Mouse (Mus musculus) hindbrain, postnatal 0 days (tissue): ENCODE measurements around the gene Wbp1l. TPM values are rescaled to one million over a fixed set of nuclear protein-coding genes. Genes with fewer than 3 reads are reported as not detected.

Experiments
- ATAC-seq: fragments of 200-750 bp; cut with Nextera tagmentation; 2 replicates; pipeline ENCODE4 v1.8.0; 2017; ENCODE audit warnings: mild to moderate bottlenecking, moderate TSS enrichment, moderate library complexity
- DNase-seq: peaks from one replicate; pipeline ENCODE4 v3.0.0-alpha.2; 2015; ENCODE audit warnings: low spot score
- H3K27ac ChIP-seq: fragments of 300-500 bp; sonication (generic); 2 replicates; pipeline ENCODE4 v1.5.1; 2014; ENCODE audit warnings: mild to moderate bottlenecking
- H3K27me3 ChIP-seq: fragments of 300-500 bp; sonication (generic); 2 replicates; pipeline ENCODE4 v1.6.1; 2014; ENCODE audit warnings: low read length, mixed read lengths; ENCODE audit not compliant: insufficient read depth
- H3K36me3 ChIP-seq: fragments of 300-500 bp; sonication (generic); 2 replicates; pipeline ENCODE4 v1.6.1; 2014; ENCODE audit warnings: low read length, mixed read lengths; ENCODE audit not compliant: insufficient read depth
- H3K4me1 ChIP-seq: fragments of 300-500 bp; sonication (generic); 2 replicates; pipeline ENCODE4 v1.6.1; 2014; ENCODE audit warnings: antibody characterized with exemption, low read length, mixed read lengths; ENCODE audit not compliant: insufficient read depth
- H3K4me2 ChIP-seq: fragments of 300-500 bp; sonication (generic); 2 replicates; pipeline ENCODE4 v1.6.1; 2014; ENCODE audit warnings: low read depth, mild to moderate bottlenecking, low read length, moderate library complexity, mixed read lengths
- H3K4me3 ChIP-seq: fragments of 300-500 bp; sonication (generic); 2 replicates; pipeline ENCODE4 v1.5.1; 2014; ENCODE audit warnings: low read length
- H3K9ac ChIP-seq: fragments of 300-500 bp; sonication (generic); replicated peaks from 2 replicates; pipeline ENCODE4 v1.6.1; 2014; ENCODE audit warnings: mild to moderate bottlenecking, low read length, moderate library complexity, mixed read lengths
- H3K9me3 ChIP-seq: fragments of 300-500 bp; sonication (generic); 2 replicates; pipeline ENCODE4 v1.6.1; 2016; ENCODE audit warnings: low read length, mixed read lengths
- CTCF ChIP-seq: IDR thresholded peaks from 2 replicates; pipeline ENCODE4 v1.5.1; 2016; ENCODE audit warnings: antibody characterized with exemption, control low read depth, low read depth
- WGBS: fragments of 180-500 bp; shearing (Covaris S2); extraction: QIAGEN DNeasy Blood & Tissue Kit; methylation state at CpG from one replicate; pipeline ENCODE4 v1.1.7; 2014; 5-methylcytosine and 5-hydroxymethylcytosine counted together
- polyA plus RNA-seq: library from polyadenylated mRNA; unstranded; fragments of >200 nt; fragmentation: Nextera tagmentation; extraction: Ambion mirVana; gene quantifications from 2 replicates; pipeline ENCODE4 v1.2.1, GENCODE M21; 2015
- total RNA-seq: library from RNA; depleted of rRNA; stranded (reverse); fragments of >200 nt; gene quantifications from 2 replicates; pipeline ENCODE4 v1.2.3, GENCODE M21; 2014; rRNA removed

Wbp1l gene
- total RNA-seq, result 52.3 and 56.9 TPM in 2 replicates
- polyA plus RNA-seq, result 30.3 and 31.6 TPM in 2 replicates

DNA sequence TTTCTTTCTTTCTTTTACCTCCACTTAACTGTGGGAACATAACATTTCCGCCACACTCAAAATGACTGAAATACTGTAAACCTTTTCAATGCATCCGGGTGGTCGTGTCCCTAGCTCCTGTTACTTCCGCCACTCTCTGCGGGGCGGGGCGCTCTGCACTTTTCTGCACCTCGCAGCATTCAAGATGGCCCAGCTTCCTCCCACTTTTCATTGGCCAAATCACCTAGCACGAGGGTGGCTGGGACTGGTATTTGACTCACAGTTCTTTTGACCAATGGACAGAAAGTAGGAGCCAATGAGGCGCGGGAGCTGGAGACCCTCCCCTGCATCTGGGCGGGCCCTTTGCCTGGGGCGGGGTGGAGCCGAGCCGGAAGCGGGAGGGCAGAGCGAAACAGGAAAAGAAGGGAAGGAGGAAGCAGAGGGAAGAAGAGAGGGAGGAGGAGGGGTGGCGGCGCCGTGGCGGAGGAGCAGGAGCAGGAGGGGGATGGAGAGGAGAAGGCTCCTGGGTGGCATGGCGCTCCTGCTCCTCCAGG lies at the start of gene Wbp1l:
TSS of gene Wbp1l (plus strand) at position 365 of the 533 bp plus-strand sequence.
- Histone ChIP-seq H3K27ac (peak within 1 kb of the TSS; percentile 78), H3K4me1 (peaks cover 7% of the 10 kb centered on the region), H3K9ac (peak within 1 kb of the TSS; percentile 79), H3K36me3 (peaks cover 6% of the 10 kb centered on the region; the same call in 1 of the 2 replicates), H3K9me3 (no peaks in the 10 kb centered on the region), H3K4me2 (peak within 1 kb of the TSS; percentile 82), H3K4me3 (peak within 1 kb of the TSS; percentile 76), H3K27me3 (no peaks in the 10 kb centered on the region)
- DNase-seq, result peak; percentile 99
- no peak; the same call in 1 of the 2 replicates for TF ChIP-seq CTCF
- peak; percentile 99 for ATAC-seq
- WGBS, result under 1% methylated on average over 21 of the region's 22 CpGs

DNA sequence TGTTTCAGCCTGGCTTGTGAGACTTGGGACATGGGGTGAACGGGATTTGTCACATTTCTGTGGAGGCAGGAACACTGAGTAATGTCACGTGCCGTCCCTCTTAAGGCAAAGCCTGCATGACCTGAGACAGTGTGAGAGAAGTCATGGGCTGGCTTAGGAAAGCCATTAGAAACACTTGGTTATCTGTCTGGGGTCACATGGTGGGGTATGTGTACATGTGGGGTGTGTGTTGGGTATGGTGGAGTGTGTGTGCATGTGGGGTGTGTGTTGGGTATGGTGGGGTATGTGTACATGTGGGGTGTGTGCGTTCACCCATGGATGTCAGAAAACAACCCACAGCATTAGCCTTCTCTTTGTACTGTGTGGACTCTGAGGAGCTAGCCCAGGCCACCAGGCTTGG lies 48.5 kb upstream of the Wbp1l start:
- no peak overlapping the region for H3K4me2 ChIP-seq
- H3K9ac ChIP-seq, result no peak overlapping the region
- no peak for DNase-seq
- peaks cover 24% of the 10 kb centered on the region for H3K36me3 ChIP-seq
- no peak for ATAC-seq
- 94% methylated on average over 4 of the region's 4 CpGs for WGBS
- H3K9me3 ChIP-seq, result no peaks in the 10 kb centered on the region
- no peak overlapping the region for H3K27ac ChIP-seq
- peaks cover 4% of the 10 kb centered on the region; the same call in 1 of the 2 replicates for H3K4me1 ChIP-seq
- no peak for TF ChIP-seq CTCF
- H3K4me3 ChIP-seq, result no peak overlapping the region
- H3K27me3 ChIP-seq, result no peaks in the 10 kb centered on the region

GRCm38 (mm10) chr19:46552496-46552895 lies 46.4 kb upstream of the Wbp1l start:
- H3K4me3 ChIP-seq, result no peak overlapping the region
- no peak for DNase-seq
- peaks cover 4% of the 10 kb centered on the region; the same call in 1 of the 2 replicates for H3K4me1 ChIP-seq
- peaks cover 31% of the 10 kb centered on the region for H3K36me3 ChIP-seq
- no peak overlapping the region for H3K4me2 ChIP-seq
- 85% methylated on average over 4 of the region's 4 CpGs for WGBS
- no peak for TF ChIP-seq CTCF
- no peaks in the 10 kb centered on the region for H3K9me3 ChIP-seq
- H3K9ac ChIP-seq, result no peak overlapping the region
- no peak for ATAC-seq
- H3K27ac ChIP-seq, result no peak overlapping the region
- H3K27me3 ChIP-seq, result no peaks in the 10 kb centered on the region

GRCm38 (mm10) chr19:46553541-46553955 lies 45.3 kb upstream of the Wbp1l start:
- DNase-seq (peak; percentile 89), ATAC-seq (peak; percentile 87)
- H3K4me2 ChIP-seq, result no peak overlapping the region
- H3K9me3 ChIP-seq, result no peaks in the 10 kb centered on the region
- 36% methylated on average over 11 of the region's 11 CpGs for WGBS
- no peak overlapping the region for H3K4me3 ChIP-seq
- H3K27me3 ChIP-seq, result no peaks in the 10 kb centered on the region
- no peak overlapping the region for H3K9ac ChIP-seq
- H3K36me3 ChIP-seq, result peaks cover 38% of the 10 kb centered on the region
- no peak overlapping the region for H3K27ac ChIP-seq
- peaks cover 4% of the 10 kb centered on the region; the same call in 1 of the 2 replicates for H3K4me1 ChIP-seq
- TF ChIP-seq CTCF, result no peak

DNA sequence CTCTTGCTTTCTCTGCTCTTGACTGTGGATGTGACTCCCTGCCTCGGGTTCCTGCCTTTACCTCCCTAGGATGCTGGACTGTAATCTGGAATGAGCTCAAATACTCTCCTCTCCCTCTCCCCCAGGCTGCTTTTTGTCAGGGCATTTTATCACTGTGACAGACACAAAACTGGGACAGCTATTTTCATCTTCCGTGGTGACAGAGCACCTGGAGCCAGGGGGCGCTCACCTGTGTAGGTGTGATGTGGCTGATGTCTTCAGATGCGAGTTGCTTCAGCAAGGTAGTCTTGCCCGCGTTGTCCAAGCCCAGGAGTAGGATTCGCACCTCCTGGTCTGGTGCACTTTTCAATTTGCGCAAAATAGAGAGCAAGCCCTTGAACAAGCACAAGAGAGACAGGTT lies 40.9 kb upstream of the Wbp1l start:
- H3K9me3 ChIP-seq, result no peaks in the 10 kb centered on the region
- H3K36me3 ChIP-seq, result peaks cover 14% of the 10 kb centered on the region; the same call in 1 of the 2 replicates
- 85% methylated on average over 8 of the region's 8 CpGs for WGBS
- H3K27ac ChIP-seq, result no peak overlapping the region
- H3K4me3 ChIP-seq, result no peak overlapping the region
- DNase-seq (no peak), ATAC-seq (no peak)
- no peak overlapping the region for H3K4me2 ChIP-seq
- TF ChIP-seq CTCF, result peak; percentile 16; the same call in 1 of the 2 replicates
- peaks cover 4% of the 10 kb centered on the region; the same call in 1 of the 2 replicates for H3K4me1 ChIP-seq
- H3K9ac ChIP-seq, result no peak overlapping the region
- H3K27me3 ChIP-seq, result no peaks in the 10 kb centered on the region

GRCm38 (mm10) chr19:46558631-46559030 lies 40.3 kb upstream of the Wbp1l start:
- no peaks in the 10 kb centered on the region for H3K4me1 ChIP-seq
- DNase-seq (peak; percentile 44), ATAC-seq (no peak)
- H3K9ac ChIP-seq, result no peak overlapping the region
- peaks cover 14% of the 10 kb centered on the region; the same call in 1 of the 2 replicates for H3K36me3 ChIP-seq
- no peak overlapping the region for H3K4me2 ChIP-seq
- H3K27me3 ChIP-seq, result no peaks in the 10 kb centered on the region
- H3K4me3 ChIP-seq, result no peak overlapping the region
- H3K9me3 ChIP-seq, result no peaks in the 10 kb centered on the region
- 69% methylated on average over 12 of the region's 12 CpGs for WGBS
- TF ChIP-seq CTCF, result no peak
- H3K27ac ChIP-seq, result no peak overlapping the region

GRCm38 (mm10) chr19:46562132-46562531 lies 36.8 kb upstream of the Wbp1l start:
- H3K4me3 ChIP-seq, result no peak overlapping the region
- DNase-seq (peak; percentile 81), ATAC-seq (0 out of 2 replicates have a peak, but pooled peaks have one; percentile 50)
- H3K27ac ChIP-seq, result peak overlapping the region; percentile 54; the same call in 1 of the 2 replicates
- 41% methylated on average over 1 of the region's 1 CpGs for WGBS
- peaks cover 9% of the 10 kb centered on the region; the same call in 1 of the 2 replicates for H3K36me3 ChIP-seq
- H3K9me3 ChIP-seq, result no peaks in the 10 kb centered on the region
- H3K9ac ChIP-seq, result no peak overlapping the region
- H3K27me3 ChIP-seq, result no peaks in the 10 kb centered on the region
- TF ChIP-seq CTCF, result peak; percentile 81
- H3K4me2 ChIP-seq, result no peak overlapping the region
- H3K4me1 ChIP-seq, result no peaks in the 10 kb centered on the region
